Mouse (Mus musculus) mouse embryonic stem cell (cell line): ENCODE data around the gene Mrpl2.

Source experiments
- in situ Hi-C, 2 experiments: fragments of 300-500 bp; cut with MboI; formaldehyde crosslinking; loops; 1 replicate in 1 of 2; 3 replicates in 1 of 2; pipeline ENCODE4 v1.14.3; 2019 to 2020; ENCODE audit warnings: low sequenced_read_pairs in 2 of 2, low pct_unique_long_range_greater_than_20kb in 1 of 2, mixed read lengths in 1 of 2; ENCODE audit not compliant: unreplicated experiment in 1 of 2

Gene Mrpl2

DNA sequence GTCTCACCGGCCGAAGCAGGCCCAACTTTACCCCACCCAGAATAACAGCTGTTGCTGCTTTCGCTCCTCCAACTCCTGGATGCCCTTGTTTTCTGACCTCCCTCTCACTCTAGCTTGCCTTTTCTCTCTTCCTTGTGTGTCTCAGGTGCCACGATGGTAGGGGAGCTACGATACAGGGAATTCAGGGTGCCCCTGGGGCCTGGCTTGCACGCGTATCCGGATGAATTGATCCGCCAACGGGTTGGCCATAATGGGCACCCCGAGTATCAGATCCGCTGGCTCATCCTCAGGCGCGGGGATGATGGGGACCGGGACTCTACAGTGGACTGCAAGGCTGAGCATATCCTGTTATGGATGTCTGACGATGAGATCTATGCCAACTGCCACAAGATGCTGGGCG lies 5.3 kb downstream of the Mrpl2 start:
- in situ Hi-C loops: loop anchor here in 1 of 2 experiments (5.0 kb wide), 1 partner anchor 61 kb away; the partner anchor contains the start of gene Pex6

DNA sequence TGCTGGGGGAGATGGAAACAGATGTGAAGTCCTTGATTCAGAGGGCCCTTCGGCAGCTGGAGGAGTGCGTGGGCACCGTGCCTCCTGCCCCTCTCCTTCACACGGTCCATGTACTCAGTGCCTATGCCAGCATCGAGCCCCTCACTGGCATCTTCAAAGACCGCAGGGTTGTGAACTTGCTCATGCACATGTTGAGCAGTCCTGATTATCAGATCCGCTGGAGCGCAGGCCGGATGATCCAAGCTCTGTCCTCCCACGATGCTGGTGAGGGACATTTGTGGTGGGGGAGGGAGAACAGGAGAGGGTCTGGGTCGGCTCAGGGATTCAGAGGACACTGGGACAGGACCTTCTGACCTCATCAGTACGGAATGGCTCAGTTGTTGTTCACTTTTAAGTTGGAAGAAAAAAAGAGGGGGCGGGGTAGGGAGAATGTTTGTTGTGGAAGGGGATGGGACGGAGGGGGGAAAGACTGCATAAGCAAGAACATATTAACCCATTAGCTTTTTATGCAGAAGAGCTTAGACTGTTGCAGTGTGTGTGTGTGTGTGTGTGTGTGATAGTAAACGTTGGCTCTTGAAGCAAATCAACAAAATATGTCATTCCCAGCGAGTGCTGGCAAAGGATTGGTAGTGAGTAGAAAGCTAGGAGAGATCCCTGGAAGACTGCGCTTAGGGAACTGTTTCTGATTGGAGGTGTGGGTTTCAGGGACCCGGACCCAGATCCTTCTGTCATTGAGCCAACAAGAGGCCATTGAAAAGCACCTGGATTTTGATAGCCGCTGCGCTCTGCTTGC lies 5.9 kb downstream of the Mrpl2 start:
- in situ Hi-C loops: loop anchor here in 1 of 2 experiments (5.0 kb wide), 1 partner anchor 60 kb away; the partner anchor contains the start of gene Pex6

DNA sequence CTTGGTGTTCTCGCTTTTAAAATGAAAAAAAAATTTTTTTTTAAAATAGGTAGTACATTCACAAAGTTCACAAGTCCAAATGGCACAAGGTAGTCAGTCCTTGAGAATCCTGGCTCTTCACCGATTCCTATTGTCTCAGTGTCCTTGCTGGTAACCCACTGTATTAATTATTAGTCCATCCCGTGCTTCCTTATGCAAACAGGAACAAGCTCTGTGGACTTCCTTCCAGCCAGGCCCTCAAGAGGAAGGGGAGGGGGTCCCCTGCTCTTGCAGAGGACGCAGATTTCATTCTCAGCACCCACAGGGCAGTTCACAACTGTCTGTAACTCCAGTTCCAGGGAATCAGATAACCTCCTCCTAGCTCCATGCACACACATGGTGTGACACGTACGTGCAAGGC lies 10.0 kb downstream of the Mrpl2 start:
- in situ Hi-C loops: no loop called here

DNA sequence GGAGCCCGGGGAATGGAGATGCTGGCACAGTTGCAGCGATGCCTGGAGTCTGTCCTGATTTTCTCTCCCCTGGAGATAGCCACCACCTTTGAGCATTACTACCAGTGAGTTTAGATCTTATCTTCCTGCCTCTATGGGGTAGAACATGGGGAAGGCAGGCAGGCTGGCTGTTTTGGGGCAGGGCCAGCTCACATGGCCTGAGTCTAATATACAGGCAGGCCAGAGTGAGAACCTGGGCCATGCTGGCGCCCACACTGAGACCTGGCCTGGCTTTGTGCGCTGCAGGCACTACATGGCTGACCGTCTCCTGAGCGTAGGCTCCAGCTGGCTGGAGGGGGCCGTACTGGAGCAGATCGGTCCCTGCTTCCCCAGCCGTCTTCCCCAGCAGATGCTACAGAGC lies 15.3 kb downstream of the Mrpl2 start:
- in situ Hi-C loops: no loop called here

DNA sequence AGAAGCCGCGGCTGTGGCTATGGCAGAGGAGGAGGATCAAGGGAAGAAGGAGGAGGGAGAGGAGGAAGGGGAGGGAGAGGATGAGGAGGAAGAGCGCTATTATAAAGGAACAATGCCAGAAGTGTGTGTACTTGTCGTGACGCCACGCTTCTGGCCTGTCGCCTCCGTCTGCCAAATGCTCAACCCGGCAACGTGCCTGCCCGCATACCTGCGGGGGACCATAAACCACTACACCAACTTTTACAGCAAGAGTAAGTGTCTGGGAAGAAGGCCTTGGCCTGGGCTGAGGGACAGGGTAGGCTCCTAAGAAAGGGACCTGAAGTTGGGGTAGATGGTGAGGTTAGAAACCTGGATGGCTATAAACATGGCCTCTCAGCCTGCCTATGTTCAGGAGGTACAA lies 16.0 kb downstream of the Mrpl2 start:
- in situ Hi-C loops: no loop called here

DNA sequence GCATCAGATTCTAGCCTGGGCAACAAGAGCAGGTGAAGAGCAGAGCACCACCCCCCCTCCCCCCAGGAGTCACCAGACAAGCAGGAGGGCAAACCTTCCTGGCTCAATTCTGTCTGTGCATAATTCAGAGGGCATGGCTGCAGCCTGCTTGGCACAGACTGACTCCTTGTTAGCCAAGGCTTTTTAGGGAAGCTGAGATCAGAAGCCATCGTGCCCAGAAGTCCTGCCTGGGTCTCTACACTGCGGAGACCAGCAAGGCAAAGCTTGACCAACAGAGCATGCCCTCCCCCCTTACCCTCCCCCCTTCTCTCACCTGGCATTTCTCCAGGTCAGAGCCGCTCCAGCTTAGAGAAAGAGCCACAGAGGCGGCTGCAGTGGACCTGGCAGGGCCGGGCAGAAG lies 16.7 kb downstream of the Mrpl2 start:
- in situ Hi-C loops: no loop called here

DNA sequence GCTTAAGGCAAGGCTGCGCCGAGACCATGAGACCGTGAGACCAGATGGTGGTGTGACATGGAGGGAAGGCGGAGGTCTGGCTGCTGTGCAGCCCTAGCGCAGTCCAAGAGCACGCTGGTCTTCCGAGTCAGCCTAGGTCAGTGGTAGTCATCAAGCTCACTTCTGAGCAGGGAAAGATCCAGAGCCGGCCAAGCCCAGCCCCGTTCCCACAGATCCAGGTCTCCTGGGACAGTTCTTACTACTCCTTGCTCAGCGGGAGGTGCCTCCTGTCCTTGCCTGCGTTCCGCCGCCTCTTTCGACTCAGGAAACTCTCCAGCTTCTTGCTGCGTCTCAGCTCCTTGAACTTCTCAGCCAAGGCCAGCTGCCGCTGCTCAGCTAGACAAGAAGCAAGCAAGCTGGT lies 21.7 kb downstream of the Mrpl2 start:
- in situ Hi-C loops: no loop called here

DNA sequence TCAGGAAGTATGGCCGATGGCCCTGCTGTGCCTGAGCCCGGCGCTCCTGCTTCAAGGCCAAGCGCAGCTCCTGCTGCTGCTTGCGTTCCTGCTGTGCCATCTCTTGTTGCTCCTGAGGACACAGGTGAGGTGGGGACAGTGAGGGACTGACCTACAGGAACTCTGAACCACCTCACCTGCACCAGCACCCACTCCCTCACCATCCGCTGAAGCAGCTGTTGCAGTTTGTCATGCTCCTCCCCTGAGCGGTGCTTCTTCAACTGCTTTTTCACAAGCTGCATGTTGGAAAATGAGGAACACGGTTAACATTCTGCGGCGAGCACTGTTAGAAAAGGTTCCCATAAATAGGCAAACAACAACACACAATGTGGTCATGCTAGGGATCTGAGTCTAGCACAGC lies 23.9 kb downstream of the Mrpl2 start:
- in situ Hi-C loops: no loop called here

DNA sequence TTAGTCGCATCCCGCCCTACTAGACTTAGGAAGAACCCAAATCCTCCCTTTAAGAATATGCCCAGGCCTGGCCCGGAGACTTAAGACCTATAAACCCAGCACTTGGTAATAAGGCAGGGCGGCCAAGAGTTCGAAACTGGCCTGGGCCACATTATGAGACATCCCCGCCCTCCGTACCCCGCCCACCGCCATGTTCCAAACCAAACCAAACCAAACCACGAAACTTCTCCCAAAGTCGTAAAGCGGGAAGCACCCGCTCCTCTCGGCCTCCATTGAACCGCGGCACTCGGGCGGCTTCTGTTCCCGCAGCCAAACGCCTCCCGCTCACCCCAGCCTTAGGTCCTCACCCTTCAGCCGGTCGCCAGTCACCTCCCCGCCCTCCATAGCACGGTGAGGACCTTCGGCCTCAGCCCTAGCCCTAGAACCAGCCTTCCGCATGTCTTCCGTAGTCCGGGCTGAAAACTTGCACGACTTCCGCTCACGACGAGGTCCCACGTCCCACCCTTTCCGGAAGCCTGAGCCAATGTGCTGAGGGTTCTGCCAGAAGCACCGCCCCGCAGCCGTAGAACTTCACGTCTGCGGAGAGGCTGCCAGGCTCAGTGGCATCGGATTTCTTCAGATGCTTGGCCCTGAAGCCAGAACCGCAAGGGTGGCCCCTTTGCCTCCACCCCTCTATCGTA lies 28.0 kb downstream of the Mrpl2 start, which contains the start of gene Rrp36:
Gene Rrp36, minus strand, starts transcription at position 503 of the 680 bp plus-strand sequence.
- in situ Hi-C loops: no loop called here

DNA sequence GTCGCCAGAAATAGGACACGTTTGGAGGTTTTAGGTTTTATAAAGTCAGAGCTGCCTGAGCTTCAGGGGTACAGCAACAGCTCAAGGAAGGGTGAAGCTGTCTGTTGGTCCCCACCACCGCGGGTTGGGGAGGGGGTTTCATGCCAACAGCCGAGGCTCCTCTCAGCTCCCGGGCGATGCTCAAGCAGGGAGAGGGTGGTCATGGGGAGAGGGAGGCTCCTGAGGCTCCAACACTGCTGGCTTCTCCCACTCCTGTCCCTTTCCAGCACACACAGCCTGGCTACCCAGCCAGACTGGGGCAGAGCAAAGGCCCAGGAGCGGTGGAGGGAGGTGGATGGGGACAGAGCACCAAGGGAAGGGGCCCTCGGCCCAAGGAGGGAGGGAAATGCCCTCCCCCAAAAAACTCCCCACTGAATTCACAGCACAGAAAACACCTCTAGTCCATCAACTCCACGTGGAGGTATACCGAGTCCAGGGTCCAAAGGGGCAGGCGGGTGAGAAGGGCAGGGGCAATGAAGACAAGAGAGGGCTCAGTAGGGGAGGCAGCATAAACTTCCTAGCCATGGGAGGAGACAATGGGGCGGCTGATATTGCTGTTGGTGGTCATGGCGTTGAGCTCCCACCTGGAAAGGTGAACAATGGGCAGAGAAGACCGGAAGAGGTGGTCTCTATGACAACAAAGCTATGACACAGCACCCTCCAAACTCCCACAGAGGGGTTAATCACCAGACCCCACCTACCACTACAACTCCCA lies 28.7 kb downstream of the Mrpl2 start:
- in situ Hi-C loops: no loop called here

DNA sequence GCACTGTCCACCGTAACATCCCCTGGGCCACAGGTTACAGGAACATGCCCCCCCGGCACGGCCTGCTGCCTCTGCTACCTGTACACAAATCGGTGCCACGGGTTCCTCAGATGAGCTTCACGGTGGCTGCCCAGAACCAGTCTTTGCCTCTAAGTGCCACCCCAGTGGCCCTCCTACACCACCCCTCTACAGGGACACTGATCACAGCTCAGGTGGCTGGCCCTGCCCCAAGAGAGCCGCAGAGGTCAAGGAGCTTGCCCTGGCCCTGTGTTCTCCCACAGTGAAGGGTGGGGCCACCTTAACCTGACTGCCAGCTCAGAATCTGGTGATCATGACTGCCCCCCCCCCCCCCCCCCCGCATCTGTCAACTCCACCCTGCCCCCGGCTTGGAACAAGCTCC lies 32.4 kb downstream of the Mrpl2 start, which contains the start of gene Mea1:
Gene Mea1, plus strand, starts transcription at position 378 of the 400 bp plus-strand sequence.
- in situ Hi-C loops: no loop called here

DNA sequence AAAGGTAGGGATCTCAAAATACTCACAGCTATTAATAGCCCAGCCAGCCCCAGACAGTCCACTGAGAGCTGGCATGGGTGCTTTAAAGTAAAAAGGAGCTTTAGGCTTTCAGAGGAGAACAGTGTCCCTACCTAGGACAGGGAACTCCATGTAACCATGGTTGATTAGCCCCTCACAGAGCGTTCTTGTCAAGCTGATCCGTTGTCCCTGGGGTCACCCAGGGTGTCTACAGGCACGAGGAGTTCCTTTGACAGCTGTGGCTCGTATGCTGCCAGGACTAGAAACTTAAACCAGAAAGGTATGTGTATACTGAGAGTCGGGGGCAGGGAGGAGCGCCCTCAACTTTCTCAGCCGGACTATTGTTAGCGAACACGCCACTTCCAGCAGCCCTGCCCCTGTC lies 32.9 kb downstream of the Mrpl2 start:
- in situ Hi-C loops: no loop called here

DNA sequence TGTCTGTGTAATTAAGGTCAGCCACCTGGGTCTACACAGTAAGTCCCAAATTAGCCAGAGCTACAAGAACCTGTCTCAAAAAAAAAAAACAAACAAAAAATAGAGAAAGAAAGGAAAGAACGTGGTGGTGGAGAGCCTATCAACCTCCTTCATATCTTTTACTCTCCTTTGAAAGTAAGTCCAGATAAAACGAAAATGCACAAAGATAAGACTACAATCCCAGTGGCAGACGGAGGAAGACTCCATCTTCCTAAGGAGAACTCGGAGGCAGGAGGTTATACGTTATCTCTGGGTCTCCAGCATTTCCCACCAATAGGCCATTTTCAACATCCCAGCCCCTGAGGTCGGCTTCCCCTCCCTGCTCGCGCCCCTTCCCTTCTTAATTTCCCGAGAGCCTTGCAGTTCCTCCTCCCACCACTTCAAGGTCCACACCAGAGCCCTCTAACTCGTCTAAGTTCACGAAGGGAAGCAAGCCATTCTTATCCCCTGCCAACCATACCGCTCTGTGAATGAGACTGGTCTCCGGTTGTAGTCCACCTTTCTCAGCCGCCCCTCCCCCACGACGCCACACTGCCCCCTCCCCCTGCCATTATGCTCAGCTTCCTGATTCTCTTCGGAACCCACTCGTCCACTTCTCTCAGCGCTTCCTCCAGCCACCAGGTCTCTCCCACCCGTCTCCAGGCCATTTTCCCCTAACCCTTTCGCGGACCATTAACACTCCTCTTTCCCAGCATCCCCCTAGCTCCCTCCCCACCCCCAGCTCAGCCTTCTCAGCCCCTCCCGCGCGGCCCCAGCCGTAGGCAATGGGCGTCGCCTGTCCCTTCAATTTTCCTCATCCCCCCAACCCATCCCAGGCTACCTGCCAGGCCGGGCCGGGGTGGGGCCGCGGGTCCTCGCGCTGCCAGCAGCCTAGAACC lies 34.1 kb downstream of the Mrpl2 start:
- in situ Hi-C loops: no loop called here

DNA sequence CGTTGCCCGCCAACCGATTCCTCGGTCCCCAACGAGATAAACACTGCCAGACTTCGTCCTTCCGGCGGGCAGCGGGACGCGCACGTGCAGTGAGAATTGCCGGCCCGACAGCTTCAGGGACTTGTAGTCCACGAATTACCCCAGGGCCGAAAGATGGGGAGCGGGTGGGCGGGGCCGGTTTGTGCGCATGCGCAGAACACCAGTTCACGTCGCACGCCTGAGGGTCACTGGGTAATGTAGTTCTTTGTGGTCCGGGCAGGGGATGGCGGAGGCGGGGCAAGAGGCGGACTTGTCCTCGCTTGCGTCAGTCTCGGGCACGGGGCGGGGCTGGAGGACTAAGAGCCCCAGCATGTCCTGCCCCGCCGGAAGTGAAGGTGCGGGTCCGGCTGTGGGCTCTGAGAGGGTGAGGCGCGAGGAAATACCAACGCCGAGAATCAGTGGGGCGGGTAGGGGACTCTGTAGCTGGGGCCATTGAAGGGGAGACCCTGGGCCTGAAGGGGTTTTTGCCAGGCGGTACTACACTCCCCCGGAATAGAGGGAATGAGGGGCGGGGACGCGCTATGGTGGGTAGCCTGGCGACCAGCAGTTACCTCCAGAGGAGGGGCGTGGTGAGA lies 34.8 kb downstream of the Mrpl2 start, which contains the start of gene Klhdc3:
Gene Klhdc3, minus strand, starts transcription at position 155 of the 614 bp plus-strand sequence.
- in situ Hi-C loops: no loop called here

DNA sequence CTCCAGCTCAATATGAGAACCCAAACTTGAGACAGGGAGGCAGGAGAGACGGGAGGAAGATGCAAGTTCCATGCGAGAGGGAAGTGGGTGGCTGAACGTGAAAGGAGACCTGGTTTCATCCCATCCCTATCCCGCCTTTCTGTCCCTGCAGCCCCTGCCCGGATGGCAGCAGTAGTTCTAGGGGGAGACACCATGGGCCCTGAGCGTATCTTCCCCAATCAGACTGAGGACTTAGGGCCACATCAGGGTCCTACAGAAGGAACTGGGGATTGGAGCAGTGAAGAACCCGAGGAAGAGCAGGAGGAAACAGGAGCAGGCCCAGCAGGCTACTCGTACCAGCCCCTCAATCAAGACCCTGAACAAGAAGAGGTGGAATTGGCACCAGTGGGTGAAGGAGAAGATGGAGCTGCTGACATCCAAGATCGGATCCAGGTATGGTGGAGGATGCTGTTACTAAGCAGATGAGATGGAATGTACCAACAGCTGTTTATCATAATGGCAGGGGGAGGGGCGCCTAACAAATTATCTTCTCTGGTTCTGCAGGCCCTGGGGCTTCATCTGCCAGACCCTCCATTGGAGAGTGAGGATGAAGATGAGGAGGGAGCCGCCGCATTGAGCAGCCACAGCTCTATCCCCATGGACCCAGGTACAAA lies 35.6 kb downstream of the Mrpl2 start:
- in situ Hi-C loops: no loop called here

DNA sequence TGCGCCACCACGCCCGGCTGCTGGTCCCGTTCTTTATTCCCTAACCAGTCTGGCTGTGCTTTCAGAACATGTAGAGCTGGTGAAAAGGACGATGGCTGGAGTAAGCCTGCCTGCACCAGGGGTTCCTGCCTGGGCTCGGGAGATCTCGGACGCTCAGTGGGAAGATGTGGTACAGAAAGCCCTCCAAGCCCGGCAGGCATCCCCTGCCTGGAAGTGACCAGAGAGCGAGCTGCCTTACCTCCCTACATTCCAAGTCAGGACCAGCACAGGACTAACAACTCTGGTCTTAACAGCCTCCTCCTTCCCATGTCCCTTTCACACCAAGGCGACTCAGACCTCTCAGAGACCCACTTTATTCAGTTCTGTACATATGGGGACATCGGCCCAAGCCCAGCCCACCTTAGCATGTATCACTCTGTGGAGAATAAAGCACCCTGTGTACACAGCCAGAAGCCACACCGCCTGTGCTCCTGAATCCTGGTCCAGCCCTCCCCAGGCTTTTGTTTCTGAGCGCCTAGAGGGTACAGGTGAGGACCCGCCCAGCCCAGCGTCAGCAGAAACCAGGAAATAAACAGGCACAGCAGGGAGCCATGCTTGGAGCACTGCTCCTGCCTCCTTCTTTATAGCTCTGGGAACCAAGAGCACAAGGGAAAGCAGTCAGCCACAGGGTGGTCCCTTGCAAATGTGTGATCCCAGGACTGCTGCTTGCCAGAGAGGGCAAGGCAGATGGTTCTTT lies 36.8 kb downstream of the Mrpl2 start:
- in situ Hi-C loops: no loop called here

DNA sequence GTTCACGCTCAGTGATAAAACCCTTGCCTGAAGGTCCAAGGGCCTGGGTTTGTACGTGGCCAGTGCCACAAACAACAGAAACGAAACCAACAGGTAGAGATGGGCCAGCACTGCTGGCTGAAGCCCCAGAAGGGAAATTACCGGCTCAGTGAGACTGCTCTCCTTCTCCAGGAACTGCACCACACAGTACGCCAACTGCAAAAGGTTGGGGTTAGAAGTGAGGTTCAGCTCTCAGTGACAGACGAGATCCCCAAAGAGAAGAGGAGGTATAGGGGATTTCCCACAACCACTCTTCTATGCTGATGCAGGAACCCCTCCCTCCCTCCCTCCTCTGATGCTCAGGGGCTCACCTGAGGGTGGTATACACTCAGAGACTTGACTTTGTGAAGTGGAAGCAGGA lies 39.9 kb downstream of the Mrpl2 start:
- in situ Hi-C loops: no loop called here
